Mouse (Mus musculus) monocyte, adult 2 months (primary cell): ENCODE results near the gene Guk1.
A peak's percentile ranks its signal among the peaks of the same experiment; 100 is the strongest.

ENCODE experiments used
- DNase-seq, 2 experiments: peaks; one replicate each; pipeline ENCODE4 v3.0.0; 2022; ENCODE audit warnings: low spot score in 2 of 2, low read depth in 1 of 2

Gene Guk1

DNA sequence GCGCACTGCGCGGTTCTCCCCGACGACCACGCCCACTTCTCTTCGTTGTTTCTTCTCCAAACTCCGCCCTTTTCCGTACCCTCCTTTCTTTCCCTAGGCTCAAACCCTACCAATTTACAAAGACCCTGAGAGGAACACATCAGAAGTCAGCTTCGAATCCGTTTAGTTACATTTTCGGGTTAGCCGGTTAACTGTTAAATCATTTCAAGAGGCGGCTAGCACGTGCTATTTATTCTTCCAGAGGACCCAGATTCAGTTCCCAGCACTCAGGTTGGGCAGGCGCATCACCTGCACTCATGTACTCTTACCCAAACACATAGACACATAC lies at the start of gene Guk1:
TSS of gene Guk1 (minus strand) at position 154 of the 328 bp plus-strand sequence.
- DNase-seq: no peak

DNA sequence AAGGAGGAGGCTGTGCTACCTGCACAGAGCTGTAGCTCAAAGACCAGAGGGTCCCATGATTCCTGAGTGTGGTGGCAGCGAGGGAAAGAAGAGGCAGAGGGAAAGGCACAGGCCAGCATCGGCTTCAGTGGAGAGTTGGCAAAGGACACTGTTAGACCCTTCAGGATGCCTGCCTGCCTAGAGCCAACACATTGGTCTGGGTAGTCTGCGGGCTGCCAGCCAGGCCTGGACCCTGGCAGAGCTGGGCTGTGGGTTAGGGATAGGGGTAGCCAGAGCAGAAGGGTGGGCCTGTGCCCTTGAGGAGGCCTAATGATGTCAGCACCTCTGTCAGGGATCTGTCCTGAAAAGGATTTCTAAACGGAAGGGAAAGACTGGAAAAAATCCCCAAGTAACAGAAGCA lies 47.8 kb upstream of the Guk1 start:
- no peak for DNase-seq

GRCm38 (mm10) chr11:59239428-59239785 lies 47.4 kb upstream of the Guk1 start:
- no peak for DNase-seq

- no peak for DNase-seq
These were observed 46.8 kb upstream of the Guk1 start for GRCm38 (mm10) chr11:59238525-59239427.

GRCm38 (mm10) chr11:59232797-59233196 lies 40.8 kb upstream of the Guk1 start:
- DNase-seq: no peak

- DNase-seq: peak in 1 of 2 experiments; percentile 42
These were observed 38.2 kb upstream of the Guk1 start for GRCm38 (mm10) chr11:59230144-59230760.

DNA sequence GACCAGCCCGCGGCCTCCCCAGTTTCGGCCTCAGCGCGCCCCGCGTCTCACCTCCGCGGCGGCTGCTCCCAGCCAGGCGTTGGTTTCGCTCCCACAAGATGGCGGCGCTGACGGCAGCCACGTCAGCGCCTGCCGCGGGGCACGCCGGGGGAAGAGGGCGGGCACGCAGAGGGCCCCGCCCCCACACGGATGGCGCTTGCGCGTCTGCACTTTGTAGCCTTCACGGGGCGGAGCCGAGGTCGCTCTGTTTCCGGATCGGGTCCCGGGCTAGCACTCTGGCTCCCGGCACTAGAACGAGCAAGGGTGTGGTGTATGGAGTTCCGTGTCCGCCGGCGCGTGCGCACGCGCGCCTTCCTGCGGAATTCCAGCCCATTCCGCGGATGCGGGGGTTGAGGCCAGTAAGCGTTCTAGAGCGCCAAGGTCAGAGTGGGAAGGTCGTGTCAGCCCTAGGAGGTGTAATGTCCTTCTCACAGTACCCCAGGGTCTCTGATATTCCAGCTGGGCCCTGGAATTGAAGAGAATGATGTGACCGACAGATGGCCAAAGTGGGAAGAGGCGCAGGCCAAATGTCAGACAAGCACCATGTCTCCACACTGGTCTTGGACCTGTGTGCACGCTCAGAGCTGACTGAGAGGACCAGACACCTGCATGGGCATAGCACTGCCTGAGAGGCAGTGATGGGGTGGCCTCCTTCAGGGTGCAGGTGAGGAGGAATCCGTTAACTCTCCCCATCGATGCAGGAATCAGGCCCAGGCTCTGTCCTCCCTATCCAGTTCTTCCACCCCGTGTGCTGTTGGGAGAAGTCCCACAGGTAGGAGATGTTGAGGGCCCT lies 36.3 kb upstream of the Guk1 start, which contains the start of gene Arf1:
TSS of gene Arf1 (minus strand) at position 149 of the 832 bp plus-strand sequence.
- DNase-seq: peak; percentile 85 to 94

- no peak for DNase-seq
These were observed 35.7 kb upstream of the Guk1 start for GRCm38 (mm10) chr11:59227604-59228121.

DNA sequence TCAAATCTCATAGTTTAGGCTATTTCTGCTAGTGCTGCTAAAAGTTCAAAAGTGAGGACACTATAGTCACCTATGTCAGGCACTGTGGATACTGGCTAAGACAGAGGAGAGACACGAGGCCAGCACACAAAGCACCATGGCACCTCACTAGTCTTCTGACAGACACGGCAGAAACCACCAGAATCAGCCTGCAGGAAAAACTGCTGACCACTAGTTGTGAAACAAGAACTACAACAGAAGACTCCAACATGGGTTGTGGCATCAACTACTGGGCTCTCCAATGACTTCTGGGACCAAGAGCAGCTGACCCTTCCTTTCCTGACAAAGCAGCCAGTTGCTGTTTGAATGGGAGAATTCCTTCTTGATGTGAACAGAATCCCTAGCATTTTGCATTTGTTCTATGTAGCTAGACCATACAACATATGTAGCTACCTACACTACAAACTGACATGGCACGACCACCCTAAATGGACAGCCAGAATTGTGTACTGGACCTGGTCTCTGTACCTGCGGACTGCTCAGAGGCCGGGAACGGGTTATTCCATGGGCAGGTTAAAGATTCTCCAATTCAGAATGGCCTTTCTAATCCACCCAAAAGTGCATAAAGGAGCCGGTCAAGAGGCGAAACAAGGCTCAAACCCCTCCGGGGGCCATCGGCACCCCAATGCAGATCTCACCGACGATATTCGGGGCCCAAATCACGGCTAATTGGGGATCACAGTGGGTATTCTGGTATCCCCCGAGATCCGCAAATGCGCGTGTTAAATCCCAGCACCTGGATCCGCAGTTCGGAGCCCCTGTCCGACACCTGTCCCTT lies 35.0 kb upstream of the Guk1 start:
- peak in 1 of 2 experiments; percentile 37 for DNase-seq

- DNase-seq: no peak
These were observed 34.2 kb upstream of the Guk1 start for GRCm38 (mm10) chr11:59226251-59226650.

DNA sequence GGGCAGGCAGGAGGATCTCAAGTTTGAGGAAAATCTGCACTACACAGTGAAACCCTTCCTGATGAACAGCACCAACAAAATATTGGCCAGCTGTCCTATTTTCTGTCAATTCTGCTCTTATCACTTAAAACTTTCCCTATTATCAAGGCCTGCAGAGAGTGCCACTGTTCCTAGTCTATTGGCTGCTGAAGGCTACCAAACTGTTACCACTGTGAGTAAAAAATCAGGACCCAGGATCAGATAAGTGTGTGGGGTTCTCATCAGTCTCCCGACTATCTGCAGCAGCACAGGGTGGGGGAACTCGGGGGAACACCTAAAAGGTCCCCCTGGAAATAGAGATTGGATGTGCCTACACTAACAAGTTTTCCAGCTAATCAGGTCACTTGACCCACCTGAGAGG lies 33.2 kb upstream of the Guk1 start:
- DNase-seq: no peak

DNA sequence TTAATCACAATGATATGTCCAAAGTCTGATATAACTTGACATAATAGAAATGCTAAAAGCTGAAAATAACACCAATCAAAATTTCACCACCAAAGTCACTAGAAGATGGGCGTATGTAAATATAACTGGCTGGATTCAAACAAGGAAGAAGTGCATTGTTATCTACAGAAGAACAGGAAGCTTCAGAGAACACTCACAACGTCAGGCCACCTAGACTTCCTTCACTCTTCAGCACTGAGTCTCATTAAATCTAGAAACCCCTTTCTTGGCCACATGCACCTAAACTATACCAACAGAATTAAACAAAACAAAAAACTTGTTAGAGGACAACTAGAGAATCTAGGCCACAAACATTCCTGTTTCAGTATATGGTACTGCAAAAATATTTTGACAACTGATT lies 32.5 kb upstream of the Guk1 start:
- DNase-seq: no peak

GRCm38 (mm10) chr11:59224025-59224424 lies 32.0 kb upstream of the Guk1 start:
- DNase-seq: no peak

DNA sequence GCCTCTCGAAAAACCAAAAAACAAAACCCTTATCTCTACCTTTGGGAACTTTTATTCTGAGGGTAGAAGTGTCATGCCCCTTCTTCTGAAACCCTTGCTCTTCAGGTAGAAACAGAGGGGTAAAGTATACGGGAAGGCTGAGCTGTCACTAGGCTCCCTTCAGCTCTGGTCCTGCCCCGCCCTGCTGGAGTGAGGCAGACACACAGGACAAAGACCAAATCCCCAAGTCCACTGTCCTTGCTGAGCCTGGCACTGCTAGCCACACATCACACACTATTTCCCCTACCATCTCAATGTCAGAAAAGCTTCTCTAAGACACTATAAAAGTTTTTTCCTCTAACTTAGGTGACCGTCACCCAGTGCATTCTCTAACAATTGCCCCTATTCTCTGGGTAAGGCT lies 30.3 kb upstream of the Guk1 start:
- DNase-seq: no peak

DNA sequence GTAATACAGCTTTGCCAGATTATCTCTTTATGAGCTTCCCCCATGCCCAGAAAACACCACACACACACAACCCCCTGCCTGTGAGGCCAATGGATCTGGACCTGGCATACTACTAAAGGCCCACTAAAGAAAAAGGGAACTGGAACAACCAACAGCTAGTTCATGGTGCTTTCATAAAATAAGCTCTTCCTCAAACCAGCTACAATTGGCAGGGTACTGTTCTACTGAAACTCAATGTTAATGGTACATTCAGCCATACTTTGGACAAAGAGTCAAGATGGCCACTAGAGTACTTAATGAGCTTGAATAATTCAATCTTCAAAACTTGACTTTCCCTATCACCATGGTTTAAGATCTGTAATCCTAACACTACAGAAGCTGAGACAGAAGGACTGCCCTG lies 29.6 kb upstream of the Guk1 start:
- no peak for DNase-seq

DNA sequence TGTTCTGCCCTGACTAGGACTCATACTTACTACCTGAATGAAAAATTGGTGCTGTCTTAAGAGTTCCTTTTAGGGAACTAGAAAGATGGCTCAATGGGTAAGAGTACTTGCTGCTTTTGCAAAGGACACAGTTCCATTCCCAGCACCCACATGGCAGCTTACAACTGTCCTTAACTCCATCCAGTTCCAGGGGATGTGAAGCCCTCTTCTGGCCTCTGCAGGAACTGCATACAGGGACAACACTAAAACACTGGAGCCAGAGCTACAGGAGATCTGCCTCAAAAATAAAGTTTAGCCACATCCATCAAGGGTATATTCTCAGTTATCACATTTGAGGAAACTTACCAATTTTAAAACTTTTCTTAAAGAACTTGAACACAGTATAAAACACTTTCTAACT lies 27.1 kb upstream of the Guk1 start:
- no peak for DNase-seq

GRCm38 (mm10) chr11:59218389-59218998 lies 26.5 kb upstream of the Guk1 start:
- no peak for DNase-seq

- no peak for DNase-seq
These were observed 24.9 kb upstream of the Guk1 start for GRCm38 (mm10) chr11:59216955-59217354.

DNA sequence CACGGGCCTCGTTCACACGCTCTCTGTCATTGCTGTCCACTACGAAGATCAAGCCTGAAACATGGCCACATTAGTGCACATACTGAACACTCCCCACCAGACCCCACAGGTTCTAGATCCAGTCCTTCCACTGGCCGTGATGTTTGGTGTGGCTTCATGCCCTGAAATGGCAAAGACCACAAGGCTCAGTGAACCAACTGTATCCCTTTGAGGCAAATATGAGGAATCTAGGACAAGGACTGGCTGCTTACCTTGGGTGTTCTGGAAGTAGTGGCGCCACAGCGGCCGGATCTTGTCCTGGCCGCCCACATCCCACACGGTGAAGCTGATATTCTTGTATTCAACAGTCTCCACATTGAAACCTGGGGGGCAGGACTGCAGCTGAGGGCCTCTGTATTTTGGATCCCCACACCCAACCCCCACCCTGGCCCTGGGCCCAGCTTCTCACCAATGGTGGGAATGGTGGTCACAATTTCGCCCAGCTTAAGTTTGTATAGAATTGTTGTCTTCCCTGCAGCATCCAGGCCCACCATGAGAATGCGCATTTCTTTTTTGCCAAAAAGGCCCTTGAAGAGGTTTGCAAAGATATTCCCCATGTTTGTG lies 21.0 kb upstream of the Guk1 start:
- DNase-seq: no peak

GRCm38 (mm10) chr11:59212320-59212719 lies 20.3 kb upstream of the Guk1 start:
- DNase-seq: peak in 1 of 2 experiments; percentile 42
